Mouse (Mus musculus) retina, postnatal 7 days (tissue): ENCODE results near the gene Pald1.

Source experiments
- DNase-seq: peaks from one replicate; pipeline ENCODE4 v3.0.0-alpha.2; 2012; ENCODE audit warnings: low read depth, low spot score

The Pald1 gene

DNA sequence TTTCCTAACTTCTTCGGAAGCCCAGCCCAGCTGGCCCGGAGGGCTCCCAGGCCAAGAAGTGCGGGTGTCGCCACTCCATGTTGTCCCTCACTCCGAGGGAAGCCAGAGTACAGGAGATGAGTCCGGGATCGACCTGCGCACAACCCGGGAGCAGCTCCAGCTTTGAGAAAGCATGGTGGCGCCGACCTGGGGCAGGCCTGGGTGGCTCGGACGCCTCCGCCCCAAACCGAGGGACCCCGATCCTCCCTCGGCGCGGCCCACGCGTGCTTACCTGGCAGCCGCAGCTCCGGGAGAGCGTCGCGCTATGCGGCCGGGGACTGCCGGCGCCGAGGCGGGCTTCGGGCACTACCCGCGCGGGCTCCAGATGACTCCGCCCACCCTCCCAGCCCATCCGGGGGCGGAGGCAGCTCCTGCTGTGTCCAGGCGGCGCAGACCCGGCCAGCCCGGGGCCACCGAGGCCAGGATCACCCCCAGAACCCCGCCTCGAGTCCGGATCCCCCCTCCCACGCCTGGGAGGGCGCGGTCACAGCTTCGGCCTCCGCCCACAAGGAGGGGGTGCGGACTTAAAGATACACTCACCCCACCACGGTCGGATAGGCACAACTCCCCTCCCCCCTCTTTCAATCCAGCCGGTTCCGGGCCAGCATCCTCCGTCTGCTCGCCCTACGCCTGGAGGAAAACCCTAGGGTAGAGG is at the start of gene Pald1:
Pald1 (minus strand) TSS at position 510 of the 694 bp plus-strand sequence.
- peak; percentile 43 for DNase-seq

DNA sequence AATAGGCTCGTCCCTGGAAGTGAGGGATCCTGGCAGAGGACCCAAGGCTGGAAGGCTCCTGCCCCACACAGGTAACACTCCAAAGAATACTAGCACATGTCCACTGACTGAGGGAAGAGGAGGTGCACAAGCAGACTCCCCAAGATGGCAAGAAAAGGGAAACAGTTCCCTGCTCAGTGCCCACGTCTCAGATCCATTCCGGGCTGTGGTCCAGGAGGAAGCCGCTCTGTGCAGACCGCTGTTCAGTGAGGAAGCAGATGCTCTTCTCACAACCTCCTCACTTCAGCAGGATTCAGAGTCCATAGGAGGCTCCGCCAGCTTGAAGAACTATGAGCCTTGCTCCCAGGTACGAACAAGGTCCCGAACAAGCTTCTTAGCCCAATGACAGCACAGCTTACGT is 48.0 kb upstream of the Pald1 start:
- no peak for DNase-seq

DNA sequence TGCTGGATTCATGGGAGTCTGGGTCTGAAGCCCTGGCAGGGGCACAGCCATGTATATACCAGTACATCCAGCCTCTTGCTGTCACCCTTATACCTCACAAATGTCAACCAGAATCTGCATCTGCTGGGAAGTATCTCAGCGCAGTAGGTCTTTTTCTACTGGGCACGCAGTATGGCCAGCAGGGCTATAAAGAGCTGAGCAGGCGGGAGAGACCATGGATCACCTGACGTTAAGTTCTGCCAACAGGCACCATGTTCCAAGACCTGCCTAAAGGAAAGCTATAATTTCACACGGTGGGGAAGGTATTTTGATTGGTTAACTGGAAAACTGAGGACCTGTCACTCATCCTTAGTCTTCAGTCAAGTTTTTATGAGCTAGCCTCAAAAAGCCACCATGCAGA is 45.7 kb upstream of the Pald1 start:
- DNase-seq, result no peak

DNA sequence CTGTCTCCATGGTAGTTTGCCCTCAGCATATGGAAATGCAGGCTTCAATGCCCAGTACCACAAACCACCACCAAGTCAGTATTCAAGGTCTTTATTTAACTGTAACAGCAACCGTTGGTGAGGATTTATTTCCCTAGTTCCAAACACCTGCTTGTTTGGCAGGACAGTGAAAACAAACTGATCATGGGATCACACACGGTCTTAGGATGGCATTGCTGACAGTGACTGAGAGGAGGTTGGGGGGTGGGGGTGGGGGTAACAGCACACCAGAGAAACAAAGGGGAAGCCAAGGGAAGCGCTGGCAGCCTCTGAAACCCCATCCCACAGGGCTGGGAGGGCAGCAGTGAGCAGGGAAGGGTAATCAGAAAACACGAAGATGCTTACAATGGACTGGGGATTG is 45.1 kb upstream of the Pald1 start:
- DNase-seq, result no peak

DNA sequence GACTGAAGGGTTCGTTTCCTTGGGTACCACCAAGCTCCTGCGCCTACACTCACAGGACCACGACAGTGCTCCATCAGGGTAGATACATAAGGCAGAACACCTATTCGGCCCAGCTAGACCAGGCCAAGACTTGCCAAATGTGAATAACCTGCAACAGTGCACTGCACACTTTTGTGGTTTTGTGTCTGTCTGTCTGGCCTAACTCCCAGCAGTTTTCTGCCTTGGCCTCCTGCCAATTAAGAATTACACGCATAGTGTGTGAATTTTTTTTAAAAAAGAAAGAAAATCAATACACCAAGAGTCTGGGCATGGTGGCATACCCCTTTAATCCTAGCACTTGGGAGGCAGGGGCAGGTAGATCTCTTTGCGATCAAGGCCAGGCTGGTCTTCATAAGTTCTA is 44.6 kb upstream of the Pald1 start:
- DNase-seq, result no peak

DNA sequence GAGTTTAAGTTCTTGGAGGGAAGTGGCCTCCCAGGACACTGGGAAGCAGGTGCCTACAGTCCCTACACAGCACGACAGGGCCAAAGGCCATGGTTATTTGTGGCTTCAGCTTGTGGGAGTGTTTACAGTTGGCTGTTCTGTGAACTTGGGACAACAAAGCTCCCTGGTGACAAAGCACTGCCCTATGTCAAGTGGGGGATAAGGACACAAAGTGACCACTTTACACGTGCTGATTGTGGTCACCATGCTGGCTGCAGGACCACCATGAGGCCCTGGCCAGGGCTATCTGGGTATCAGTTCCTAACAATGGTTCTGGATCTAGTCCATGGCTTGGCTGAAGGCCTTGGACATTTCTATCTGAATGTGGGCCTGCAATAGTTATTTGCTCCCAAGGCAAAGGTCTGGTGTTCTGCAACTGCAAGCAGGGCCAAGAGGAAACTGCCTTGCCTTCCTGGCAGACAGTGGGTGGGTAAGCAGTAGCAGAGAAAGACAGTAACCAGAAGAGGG is 43.0 kb upstream of the Pald1 start:
- DNase-seq, result no peak

DNA sequence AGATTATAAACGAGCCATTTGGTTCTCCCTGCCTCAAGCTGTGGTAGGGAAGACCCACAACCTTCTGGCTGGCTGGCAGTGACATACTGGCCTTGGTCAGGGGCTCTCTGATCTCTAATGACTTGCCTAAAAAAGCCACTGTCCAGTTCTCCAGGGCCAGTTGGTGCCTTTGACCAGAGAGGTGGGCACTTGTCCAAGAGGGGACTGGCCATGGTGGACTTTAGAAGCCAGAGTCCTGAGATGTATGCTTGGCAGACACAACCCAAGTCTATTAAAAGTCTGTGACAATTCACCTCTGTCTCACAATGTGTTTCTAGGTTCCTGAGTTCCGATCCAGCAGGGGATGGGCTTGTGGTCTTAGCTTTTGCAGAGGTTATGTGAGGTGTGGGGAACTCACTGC is 41.7 kb upstream of the Pald1 start:
- no peak for DNase-seq

DNA sequence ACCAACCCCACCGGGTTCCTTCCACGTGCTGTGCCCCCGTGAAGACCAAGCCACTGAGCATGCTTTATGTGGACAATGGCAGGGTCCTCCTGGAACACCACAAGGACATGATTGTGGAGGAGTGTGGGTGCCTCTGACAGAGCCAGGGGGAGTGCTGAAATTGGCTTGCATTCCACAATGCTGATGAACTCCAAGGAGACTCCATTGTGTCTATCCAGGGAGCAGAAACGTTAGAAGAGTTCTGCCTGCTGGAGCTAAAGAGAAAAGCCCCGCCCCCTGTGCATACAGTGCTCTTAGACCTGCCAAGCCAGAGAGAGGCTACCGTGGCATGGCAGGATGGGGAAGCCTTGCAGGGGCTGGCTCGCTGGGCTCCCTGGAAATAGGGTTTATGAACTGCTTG is 41.2 kb upstream of the Pald1 start:
- DNase-seq, result no peak

DNA sequence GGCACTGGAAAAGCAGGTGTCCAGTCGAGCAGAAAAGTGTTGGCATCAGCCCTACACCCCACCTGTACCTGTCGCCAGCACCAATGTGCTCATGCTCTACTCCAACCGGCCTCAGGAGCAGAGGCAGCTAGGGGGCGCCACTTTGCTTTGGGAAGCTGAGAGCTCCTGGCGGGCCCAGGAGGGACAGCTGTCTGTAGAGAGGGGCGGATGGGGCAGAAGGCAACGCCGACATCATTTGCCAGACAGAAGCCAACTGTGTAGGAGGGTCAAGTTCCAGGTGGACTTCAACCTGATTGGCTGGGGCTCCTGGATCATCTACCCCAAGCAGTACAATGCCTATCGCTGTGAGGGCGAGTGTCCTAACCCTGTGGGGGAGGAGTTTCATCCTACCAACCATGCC is 40.0 kb upstream of the Pald1 start:
- DNase-seq, result no peak

DNA sequence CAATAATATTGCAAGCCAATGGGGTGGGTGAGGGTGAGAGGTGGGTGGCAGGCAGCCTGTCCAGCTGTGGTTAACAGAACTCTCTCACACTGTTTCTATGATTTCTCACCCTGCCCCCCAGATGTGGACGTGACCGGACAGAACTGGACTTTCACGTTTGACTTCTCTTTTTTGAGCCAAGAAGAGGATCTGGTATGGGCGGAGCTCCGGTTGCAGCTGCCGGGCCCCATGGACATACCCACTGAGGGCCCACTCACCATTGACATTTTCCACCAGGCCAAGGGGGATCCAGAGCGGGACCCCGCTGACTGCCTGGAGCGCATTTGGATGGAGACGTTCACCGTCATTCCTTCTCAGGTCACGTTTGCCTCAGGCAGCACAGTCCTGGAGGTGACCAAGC is 39.5 kb upstream of the Pald1 start:
- no peak for DNase-seq

DNA sequence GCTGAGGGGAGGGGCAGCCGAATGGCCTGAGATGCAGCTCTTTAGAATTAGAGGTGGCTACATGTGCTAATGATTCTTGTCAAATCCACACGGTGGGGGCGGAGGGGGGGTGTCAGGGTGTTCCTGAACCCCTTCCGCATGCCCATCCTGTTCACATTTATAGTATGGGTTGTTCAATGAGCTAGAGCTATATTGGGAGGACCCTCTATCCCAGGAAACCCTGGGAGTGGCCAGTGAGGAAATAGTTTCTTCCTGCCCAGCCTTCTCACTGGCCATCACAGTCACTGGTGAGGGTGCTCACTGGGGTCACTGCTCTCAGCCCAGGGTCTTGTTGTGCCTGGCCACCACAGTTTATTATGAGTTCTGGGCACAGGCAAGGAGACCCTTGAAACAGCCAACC is 36.7 kb upstream of the Pald1 start:
- no peak for DNase-seq

DNA sequence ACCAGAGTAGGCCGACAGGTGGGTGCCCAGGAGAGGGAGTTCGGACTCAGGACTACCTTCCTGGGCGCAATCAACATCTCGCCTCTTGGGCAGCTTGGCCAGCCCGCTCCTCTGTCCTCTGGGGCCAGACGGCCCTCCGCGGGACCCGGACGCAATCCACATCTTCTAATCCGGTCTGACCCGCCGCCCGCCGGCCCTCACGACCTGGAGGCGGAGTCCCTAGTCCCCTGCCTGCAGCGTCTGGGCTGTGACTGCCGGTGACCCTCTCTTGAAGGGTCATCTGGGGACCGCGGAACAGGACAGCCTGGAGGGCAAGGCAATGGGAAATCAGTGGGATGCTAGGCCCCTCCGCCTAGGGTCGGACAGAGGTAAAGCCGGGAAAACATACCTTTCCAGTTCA is 35.8 kb upstream of the Pald1 start:
- no peak for DNase-seq

DNA sequence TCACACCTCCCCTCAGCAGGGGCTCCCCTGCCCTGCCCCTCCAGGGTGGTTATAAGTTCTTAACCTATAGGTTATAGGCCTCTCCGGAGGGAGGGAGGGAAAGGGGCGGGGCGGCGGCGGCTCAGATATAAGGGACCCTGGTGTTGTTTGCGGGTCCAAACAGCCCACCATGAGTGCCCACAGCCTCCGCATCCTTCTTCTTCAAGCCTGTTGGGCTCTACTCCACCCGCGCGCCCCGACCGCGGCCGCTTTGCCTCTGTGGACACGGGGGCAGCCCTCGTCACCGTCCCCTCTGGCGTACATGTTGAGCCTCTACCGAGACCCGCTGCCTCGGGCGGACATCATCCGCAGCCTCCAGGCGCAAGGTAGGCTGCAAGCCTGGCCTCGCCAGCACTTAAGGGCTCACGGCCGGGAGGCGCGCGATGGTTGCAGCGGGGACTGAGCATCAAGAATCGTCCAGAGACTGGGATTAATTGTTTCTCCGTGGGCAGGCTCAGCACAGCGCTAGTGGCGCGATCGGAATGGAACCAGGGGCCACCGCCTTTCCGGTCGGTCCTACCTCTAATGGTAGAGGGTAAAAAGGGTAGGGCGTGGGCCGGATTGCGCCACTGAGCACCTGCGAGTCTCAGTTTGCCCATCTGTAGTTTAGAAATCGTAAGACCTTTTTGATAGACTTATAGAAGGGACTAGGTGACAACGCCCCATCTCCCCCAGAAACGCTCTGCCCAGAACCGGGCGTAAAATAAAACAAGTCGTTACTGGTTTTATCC is 35.0 kb upstream of the Pald1 start:
- DNase-seq, result no peak

DNA sequence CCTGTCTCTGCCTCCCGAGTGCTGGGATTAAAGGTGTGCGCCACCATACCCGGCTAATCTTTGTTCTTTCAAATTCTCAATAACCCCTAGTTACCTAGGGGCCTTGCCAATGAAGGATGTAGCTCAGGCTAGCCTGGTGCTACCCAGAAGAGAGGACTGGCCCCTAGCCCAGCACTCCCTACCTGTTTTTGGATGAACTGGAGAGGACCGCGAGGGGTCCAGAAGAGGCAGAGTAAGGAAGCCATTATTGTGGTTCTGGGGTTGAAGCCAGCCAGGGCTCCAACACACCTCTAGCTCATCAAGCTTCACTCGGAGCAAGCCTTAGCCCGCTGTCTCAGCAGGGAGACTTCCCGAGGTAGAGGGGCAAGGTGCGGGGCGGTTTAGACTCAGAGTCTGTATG is 34.3 kb upstream of the Pald1 start, which contains the start of gene Nodal:
Nodal (plus strand) TSS at position 301 of the 400 bp plus-strand sequence.
- no peak for DNase-seq

DNA sequence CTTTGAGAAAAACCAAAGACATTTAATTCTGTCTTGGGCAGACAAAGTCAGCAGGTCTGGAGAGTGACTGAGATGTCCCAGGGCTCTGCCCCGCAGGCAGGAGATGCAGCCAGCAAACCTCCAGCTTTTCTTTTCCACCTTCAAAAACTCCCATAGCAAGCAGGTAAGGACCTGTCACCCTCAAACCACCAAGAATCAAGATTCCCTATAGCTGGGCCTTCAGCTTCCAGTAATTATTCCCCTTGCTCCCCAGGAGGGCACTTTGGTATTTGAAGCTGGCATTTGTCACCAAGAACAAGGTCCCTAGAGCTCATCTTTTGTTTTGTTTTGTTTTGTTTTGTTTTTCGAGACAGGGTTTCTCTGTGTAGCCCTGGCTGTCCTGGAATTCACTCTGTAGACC is 33.7 kb upstream of the Pald1 start:
- DNase-seq, result no peak

DNA sequence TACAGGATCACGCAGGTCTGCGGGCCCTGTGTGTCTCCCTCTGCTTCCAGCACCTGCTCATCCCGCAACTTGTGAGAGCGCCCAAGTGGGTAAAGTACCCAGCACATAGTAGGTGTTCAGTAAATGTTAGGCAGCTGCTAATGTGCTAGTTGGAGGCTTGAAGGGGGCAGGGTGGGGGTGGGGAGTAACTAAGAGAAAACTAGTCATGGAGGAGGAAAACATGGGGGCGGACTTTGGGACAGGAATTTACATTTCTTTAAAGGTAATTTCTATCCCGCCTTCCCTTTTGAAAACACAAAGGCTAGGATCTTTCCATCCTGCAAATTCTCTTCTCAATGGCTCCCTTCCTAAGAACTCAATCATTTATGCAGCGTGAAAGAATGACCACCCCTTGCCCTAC is 33.2 kb upstream of the Pald1 start:
- DNase-seq, result no peak

DNA sequence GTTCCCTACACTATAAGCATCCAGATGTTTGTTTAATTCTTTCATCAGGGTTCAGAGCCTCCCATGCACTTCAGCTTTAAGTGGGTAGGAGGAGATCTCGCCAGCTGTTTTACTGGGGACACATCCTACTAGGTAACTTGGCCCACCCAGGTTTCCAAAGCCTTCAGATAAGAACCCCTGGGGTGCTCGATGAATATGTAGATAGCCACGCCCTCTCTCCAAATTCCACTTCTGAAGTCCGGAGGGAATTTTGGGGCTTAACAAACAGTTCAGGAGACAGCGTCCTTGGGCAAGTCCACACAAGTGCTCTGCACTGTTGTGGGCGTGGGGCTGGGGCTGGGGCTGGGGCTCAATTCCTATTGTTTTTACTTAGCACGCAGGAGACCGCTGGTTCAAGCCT is 32.6 kb upstream of the Pald1 start:
- DNase-seq, result no peak

DNA sequence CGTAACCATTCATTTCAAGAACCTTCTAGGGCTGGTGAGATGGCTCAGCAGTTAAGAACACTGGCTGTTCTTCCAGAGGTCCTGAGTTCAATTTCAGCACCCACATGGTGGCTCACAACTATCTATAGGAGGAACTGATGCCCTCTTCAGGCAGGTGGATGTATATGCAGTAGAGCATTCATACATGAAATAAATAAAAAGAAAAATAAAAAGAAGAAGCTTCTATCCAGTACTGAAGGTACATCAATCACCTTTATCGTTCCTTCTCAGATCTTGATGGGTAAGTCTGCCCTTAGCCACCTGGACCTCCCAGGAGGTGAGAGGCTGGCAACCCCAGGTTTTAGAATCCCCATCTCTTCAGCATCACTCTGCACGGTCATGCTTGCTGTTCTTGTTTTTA is 31.9 kb upstream of the Pald1 start:
- DNase-seq, result no peak

DNA sequence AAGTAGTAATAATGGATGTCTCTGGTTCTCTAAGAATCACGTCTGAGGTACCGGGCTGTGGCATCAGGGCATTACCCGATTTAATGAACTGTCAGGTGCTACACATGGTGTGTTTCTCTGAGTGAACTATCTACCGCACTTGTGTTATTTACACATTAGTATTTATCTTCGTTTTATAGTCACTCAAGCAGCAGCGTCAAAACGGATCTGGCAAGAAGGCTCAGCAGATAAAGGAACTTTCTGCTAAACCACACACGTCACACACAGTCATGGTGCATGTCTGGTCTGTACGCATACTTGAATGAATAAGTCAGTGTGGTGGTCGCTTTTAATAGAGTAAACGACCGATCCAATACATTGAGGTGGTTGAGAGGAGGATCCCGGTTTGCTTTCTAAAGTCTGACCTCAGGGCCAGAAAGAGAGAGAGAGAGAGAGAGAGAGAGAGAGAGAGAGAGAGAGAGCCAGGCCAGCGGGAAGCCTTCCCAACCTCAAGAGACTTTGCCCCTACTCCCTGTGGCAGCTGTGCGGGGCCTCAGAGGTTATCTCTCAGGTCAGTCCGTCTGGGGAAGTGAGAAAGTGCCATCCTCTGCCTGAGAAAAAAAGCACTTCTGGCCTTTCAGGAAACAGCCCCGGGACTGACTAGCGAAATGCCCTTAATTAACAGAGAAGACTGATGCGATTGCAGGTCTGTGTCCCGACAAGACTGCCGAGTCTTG is 29.7 kb upstream of the Pald1 start:
- DNase-seq, result no peak

DNA sequence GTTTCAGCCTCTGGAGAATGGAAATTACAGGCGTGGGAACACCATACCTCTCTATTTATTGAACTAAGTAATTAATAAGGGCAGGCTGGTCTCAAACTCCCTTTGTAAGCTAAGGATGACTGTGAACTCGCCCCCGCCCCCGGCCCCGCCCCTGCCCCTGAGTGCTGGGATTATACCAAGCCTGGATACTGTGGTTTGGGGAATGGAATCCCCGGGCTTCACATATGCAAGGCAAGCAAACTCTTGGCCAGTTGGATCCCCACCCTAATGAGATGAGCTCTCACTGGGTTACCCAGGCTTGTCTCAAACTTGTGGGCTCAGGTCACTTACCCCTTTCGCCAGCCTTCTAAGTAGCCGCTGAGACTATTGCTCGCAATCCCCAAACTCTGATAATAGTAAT is 26.9 kb upstream of the Pald1 start:
- no peak for DNase-seq

DNA sequence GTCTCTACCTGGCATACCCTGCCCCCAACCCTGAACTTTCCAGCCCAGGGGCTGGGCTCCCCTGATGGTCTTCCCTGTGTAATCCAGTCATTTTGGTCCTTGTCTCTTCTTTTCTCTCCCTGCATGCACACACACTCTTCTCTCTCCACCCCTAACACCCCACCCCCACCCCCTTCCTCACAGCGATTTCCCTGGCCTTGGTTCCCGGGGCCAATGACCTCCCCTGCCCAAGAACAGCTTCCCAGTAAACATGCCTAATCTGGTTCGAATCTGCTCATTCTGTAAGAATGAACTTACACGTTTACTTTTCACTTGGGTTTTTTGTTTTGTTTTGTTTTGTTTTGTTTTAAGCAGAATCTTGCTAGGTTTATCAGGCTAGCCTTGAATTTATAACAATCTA is 26.4 kb upstream of the Pald1 start:
- no peak for DNase-seq

DNA sequence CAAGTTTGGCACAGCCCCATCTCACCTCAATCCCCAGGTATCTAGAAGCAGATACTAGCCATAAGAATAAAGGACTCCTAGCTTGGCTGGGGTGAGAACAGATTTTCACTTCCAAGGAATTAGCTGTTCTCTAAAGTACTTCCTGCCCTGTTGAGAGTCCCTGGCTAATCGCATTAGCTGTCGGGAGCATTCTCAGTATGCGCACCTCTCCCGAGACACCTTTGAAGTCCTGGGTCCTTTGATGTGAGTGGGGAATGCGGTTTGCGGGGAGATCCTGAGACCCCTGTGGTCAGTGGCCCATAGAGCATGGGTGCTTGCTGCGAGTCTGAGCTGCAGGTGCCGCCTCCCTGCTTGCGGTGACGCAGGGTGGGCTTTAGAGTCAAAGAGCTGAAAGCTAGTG is 22.6 kb upstream of the Pald1 start:
- DNase-seq, result no peak

DNA sequence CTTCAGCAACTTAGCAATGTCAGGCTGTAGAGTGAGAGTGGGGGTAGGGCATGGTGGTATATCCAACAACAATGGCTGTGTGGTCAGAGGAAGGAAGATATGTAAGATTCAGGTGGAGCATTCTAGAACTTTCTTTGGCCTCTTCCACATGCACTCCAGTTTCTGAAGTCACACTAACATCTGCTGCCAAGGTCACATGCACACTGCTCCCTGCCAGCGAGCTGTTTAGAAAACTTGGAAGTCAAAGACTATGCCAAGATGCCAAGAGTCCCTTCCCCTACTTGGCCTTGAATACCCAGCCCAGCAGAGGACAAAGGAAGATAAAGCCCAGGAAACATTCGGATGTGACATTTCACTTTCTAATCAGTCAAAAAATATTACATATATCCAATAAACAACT is 19.6 kb upstream of the Pald1 start:
- no peak for DNase-seq
